Mouse (Mus musculus) stomach, embryonic 14.5 days (tissue): ENCODE measurements around the gene Tprgl. TPM values are rescaled to one million over a fixed set of nuclear protein-coding genes. Genes with fewer than 3 reads are reported as not detected.
A peak's percentile ranks its signal among the peaks of the same experiment; 100 is the strongest.

Experiments
- ATAC-seq: fragments of 200-750 bp; cut with Nextera tagmentation; 2 replicates; pipeline ENCODE4 v1.8.0; 2017; ENCODE audit warnings: low read depth, moderate TSS enrichment; ENCODE audit not compliant: insufficient number of reproducible peaks, insufficient read depth, low FRiP score
- H3K27ac ChIP-seq: fragments of 300-500 bp; sonication (generic); 2 replicates; pipeline ENCODE4 v1.5.1; 2014; ENCODE audit warnings: mild to moderate bottlenecking, low read length, moderate library complexity, mixed read lengths
- H3K27me3 ChIP-seq: fragments of 300-500 bp; sonication (generic); 2 replicates; pipeline ENCODE4 v1.6.1; 2014; ENCODE audit warnings: low read length, control low read depth, mixed read lengths; ENCODE audit not compliant: control insufficient read depth, insufficient read depth
- H3K36me3 ChIP-seq: fragments of 300-500 bp; sonication (generic); 2 replicates; pipeline ENCODE4 v1.6.1; 2014; ENCODE audit warnings: mild to moderate bottlenecking, control low read depth, low read length, moderate library complexity, mixed read lengths; ENCODE audit not compliant: control insufficient read depth, insufficient read depth
- H3K4me1 ChIP-seq: fragments of 300-500 bp; sonication (generic); 2 replicates; pipeline ENCODE4 v1.6.1; 2014; ENCODE audit warnings: low read length, control low read depth, mixed read lengths; ENCODE audit not compliant: control insufficient read depth, insufficient read depth
- H3K4me2 ChIP-seq: fragments of 300-500 bp; sonication (generic); replicated peaks from 2 replicates; pipeline ENCODE4 v1.6.1; 2014; ENCODE audit warnings: low read depth, low read length, control low read depth
- H3K4me3 ChIP-seq: fragments of 300-500 bp; sonication (generic); 2 replicates; pipeline ENCODE4 v1.5.1; 2014; ENCODE audit warnings: low read depth, low read length, control low read depth
- H3K9ac ChIP-seq: fragments of 300-500 bp; sonication (generic); replicated peaks from 2 replicates; pipeline ENCODE4 v1.6.1; 2014; ENCODE audit warnings: low read depth, mild to moderate bottlenecking, control low read depth, low read length, moderate library complexity, mixed read lengths
- H3K9me3 ChIP-seq: fragments of 300-500 bp; sonication (generic); 2 replicates; pipeline ENCODE4 v1.6.1; 2016; ENCODE audit warnings: low read depth, low read length, control low read depth; ENCODE audit not compliant: control insufficient read depth
- WGBS: fragments of 180-500 bp; shearing (Covaris S2); extraction: QIAGEN DNeasy Blood & Tissue Kit; methylation state at CpG from one replicate; pipeline ENCODE4 v1.1.7; 2014; 5-methylcytosine and 5-hydroxymethylcytosine counted together
- polyA plus RNA-seq: library from polyadenylated mRNA; unstranded; fragments of >200 nt; fragmentation: Nextera tagmentation; extraction: Ambion mirVana; gene quantifications from 2 replicates; pipeline ENCODE4 v1.2.1, GENCODE M21; 2014

Tprgl gene
- 126 and 135 TPM in 2 replicates for polyA plus RNA-seq

- H3K36me3 ChIP-seq = peaks cover 19% of the 10 kb centered on the region
- H3K9me3 ChIP-seq = no peaks in the 10 kb centered on the region
- ATAC-seq = peak; percentile 94
- H3K4me2 ChIP-seq = peak within 1 kb of the TSS; percentile 85
- peak within 1 kb of the TSS; percentile 55; the same call in 1 of the 2 replicates for H3K27ac ChIP-seq
- WGBS = 1% methylated on average over 70 of the region's 75 CpGs
- peak within 1 kb of the TSS; percentile 54 for H3K9ac ChIP-seq
- no peaks in the 10 kb centered on the region for H3K27me3 ChIP-seq
- peak within 1 kb of the TSS; percentile 82 for H3K4me3 ChIP-seq
- H3K4me1 ChIP-seq = peaks cover 9% of the 10 kb centered on the region; the same call in 1 of the 2 replicates
Observed at GRCm38 (mm10) chr4:154160538-154161390, at the start of gene Tprgl. Tprgl (minus strand) TSS chr4:154160666.

- H3K27me3 ChIP-seq = no peaks in the 10 kb centered on the region
- no peak overlapping the region for H3K4me3 ChIP-seq
- WGBS = 16% methylated on average over 3 of the region's 3 CpGs
- H3K36me3 ChIP-seq = no peaks in the 10 kb centered on the region
- no peak for ATAC-seq
- H3K9ac ChIP-seq = no peak overlapping the region
- no peak overlapping the region for H3K4me2 ChIP-seq
- H3K27ac ChIP-seq = no peak overlapping the region
- no peaks in the 10 kb centered on the region for H3K9me3 ChIP-seq
- peaks cover 22% of the 10 kb centered on the region for H3K4me1 ChIP-seq
Observed at GRCm38 (mm10) chr4:154209825-154210224, 49.4 kb upstream of the Tprgl start.

- H3K4me1 ChIP-seq = peaks cover 21% of the 10 kb centered on the region
- H3K4me2 ChIP-seq = no peak overlapping the region
- WGBS = 64% methylated on average over 6 of the region's 6 CpGs
- H3K36me3 ChIP-seq = no peaks in the 10 kb centered on the region
- H3K27ac ChIP-seq = peak overlapping the region; percentile 33; the same call in 1 of the 2 replicates
- no peak overlapping the region for H3K9ac ChIP-seq
- no peak for ATAC-seq
- no peak overlapping the region for H3K4me3 ChIP-seq
- H3K27me3 ChIP-seq = no peaks in the 10 kb centered on the region
- no peaks in the 10 kb centered on the region for H3K9me3 ChIP-seq
Observed at GRCm38 (mm10) chr4:154209054-154209453, 48.6 kb upstream of the Tprgl start.

GRCm38 (mm10) chr4:154207261-154207660 lies 46.8 kb upstream of the Tprgl start:
- WGBS = 11% methylated on average over 5 of the region's 5 CpGs
- H3K4me3 ChIP-seq = no peak overlapping the region
- no peaks in the 10 kb centered on the region for H3K36me3 ChIP-seq
- H3K9me3 ChIP-seq = no peaks in the 10 kb centered on the region
- no peak for ATAC-seq
- H3K27ac ChIP-seq = no peak overlapping the region
- H3K9ac ChIP-seq = no peak overlapping the region
- no peaks in the 10 kb centered on the region for H3K27me3 ChIP-seq
- peaks cover 14% of the 10 kb centered on the region; the same call in 1 of the 2 replicates for H3K4me1 ChIP-seq
- H3K4me2 ChIP-seq = no peak overlapping the region

GRCm38 (mm10) chr4:154205392-154205791 lies 44.9 kb upstream of the Tprgl start:
- ATAC-seq = no peak
- Histone ChIP-seq H3K9ac (no peak overlapping the region), H3K4me1 (peaks cover 14% of the 10 kb centered on the region; the same call in 1 of the 2 replicates), H3K36me3 (no peaks in the 10 kb centered on the region), H3K27ac (no peak overlapping the region), H3K9me3 (no peaks in the 10 kb centered on the region), H3K27me3 (no peaks in the 10 kb centered on the region), H3K4me2 (no peak overlapping the region), H3K4me3 (no peak overlapping the region)
- 59% methylated on average over 5 of the region's 5 CpGs for WGBS

GRCm38 (mm10) chr4:154204532-154204931 lies 44.1 kb upstream of the Tprgl start:
- Histone ChIP-seq H3K4me3 (no peak overlapping the region), H3K4me2 (no peak overlapping the region), H3K27ac (no peak overlapping the region), H3K9me3 (no peaks in the 10 kb centered on the region), H3K4me1 (peaks cover 7% of the 10 kb centered on the region; the same call in 1 of the 2 replicates), H3K36me3 (no peaks in the 10 kb centered on the region), H3K27me3 (no peaks in the 10 kb centered on the region), H3K9ac (no peak overlapping the region)
- ATAC-seq = no peak
- WGBS = 64% methylated on average over 7 of the region's 7 CpGs

GRCm38 (mm10) chr4:154201511-154201910 lies 41.0 kb upstream of the Tprgl start:
- Histone ChIP-seq H3K9ac (no peak overlapping the region), H3K9me3 (no peaks in the 10 kb centered on the region), H3K27ac (no peak overlapping the region), H3K4me2 (no peak overlapping the region), H3K4me1 (0 out of 2 replicates have a peak, but pooled peaks cover 3% of the 10 kb centered on the region), H3K36me3 (no peaks in the 10 kb centered on the region), H3K27me3 (no peaks in the 10 kb centered on the region), H3K4me3 (no peak overlapping the region)
- WGBS = 66% methylated on average over 5 of the region's 5 CpGs
- ATAC-seq = no peak

- no peak for ATAC-seq
- Histone ChIP-seq H3K4me2 (no peak overlapping the region), H3K4me3 (no peak overlapping the region), H3K27me3 (no peaks in the 10 kb centered on the region), H3K9ac (no peak overlapping the region), H3K27ac (no peak overlapping the region), H3K36me3 (no peaks in the 10 kb centered on the region), H3K9me3 (no peaks in the 10 kb centered on the region; the same call in 1 of the 2 replicates), H3K4me1 (no peaks in the 10 kb centered on the region)
- WGBS = 69% methylated on average over 7 of the region's 7 CpGs
Observed at GRCm38 (mm10) chr4:154198377-154198961, 38.0 kb upstream of the Tprgl start.
